Mouse (Mus musculus): Measurements from ENCODE around the gene Coasy.

DNA sequence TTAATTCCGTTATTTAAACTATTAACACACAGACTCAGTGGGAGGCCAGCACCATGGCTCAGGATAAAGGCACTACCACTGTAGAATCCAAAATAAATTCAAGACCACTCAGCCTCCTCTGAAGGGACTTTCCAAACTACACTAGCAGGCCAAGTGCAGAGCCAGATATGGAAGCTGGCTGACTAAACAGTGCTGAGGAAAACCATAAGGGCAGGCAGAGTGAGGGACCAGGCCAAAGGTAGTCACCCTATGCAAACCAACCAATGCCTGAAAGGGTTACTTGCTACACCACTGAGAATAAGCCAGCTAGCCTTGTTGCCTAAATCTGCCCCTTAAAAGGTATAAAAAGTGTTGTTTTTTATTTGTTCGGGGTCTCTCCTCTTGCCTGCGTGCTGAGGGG, 29.8 kb downstream of the Coasy start:
- TF ChIP-seq CTCF (IDR thresholded peaks at IDR 0.05; ENCODE audit: insufficient read depth, low read length) (no peak), POLR2A (IDR thresholded peaks at IDR 0.05; ENCODE audit: borderline replicate concordance, extremely low read depth, low read depth, low read length) (no peak)

Measured in lung, adult 2 months (tissue).